Mouse (Mus musculus) adrenal gland, postnatal 36 days (tissue): ENCODE results near the gene Kdelr1. TPM values are rescaled to one million over a fixed set of nuclear protein-coding genes. Genes with fewer than 3 reads are reported as not detected.

ENCODE experiments used
- DNase-seq, 2 experiments: peaks; one replicate each; pipeline ENCODE4 v3.0.0; 2021; ENCODE audit warnings: mixed read lengths in 1 of 2
- total RNA-seq, 2 experiments: library from RNA; stranded (reverse); gene quantifications; 2 replicates each; pipeline ENCODE4 v1.2.3; 2021

Kdelr1 gene
- total RNA-seq, 2 experiments from 2014 or later, result 137 to 140 TPM

- DNase-seq, result peak; percentile 91
Observed at GRCm38 (mm10) chr7:45916056-45917003, 43.8 kb downstream of the Kdelr1 start.

GRCm38 (mm10) chr7:45917004-45917704 is 44.6 kb downstream of the Kdelr1 start:
- DNase-seq, result peak; percentile 50 to 53

- DNase-seq, result no peak
Observed at GRCm38 (mm10) chr7:45917926-45918325, 45.4 kb downstream of the Kdelr1 start.

GRCm38 (mm10) chr7:45919083-45919671 is 46.6 kb downstream of the Kdelr1 start:
- peak in 1 of 2 experiments; percentile 42 for DNase-seq

- no peak for DNase-seq
Observed at GRCm38 (mm10) chr7:45919761-45920160, 47.2 kb downstream of the Kdelr1 start.

- DNase-seq, result peak; percentile 87 to 90
Observed at GRCm38 (mm10) chr7:45920583-45921241, 48.1 kb downstream of the Kdelr1 start.

- DNase-seq, result peak; percentile 68 to 83
Observed at GRCm38 (mm10) chr7:45921242-45921621, 48.7 kb downstream of the Kdelr1 start, which contains the start of gene Emp3. Gene Emp3 (minus strand): TSS chr7:45921404.

GRCm38 (mm10) chr7:45921950-45922600 is 49.5 kb downstream of the Kdelr1 start:
- DNase-seq, result no peak

GRCm38 (mm10) chr7:45922928-45923761 is 50.6 kb downstream of the Kdelr1 start:
- DNase-seq, result peak; percentile 95 to 96

- DNase-seq, result peak; percentile 89 to 90
Observed at GRCm38 (mm10) chr7:45923762-45924428, 51.3 kb downstream of the Kdelr1 start, which contains the start of gene Ccdc114. Gene Ccdc114 (plus strand): TSS chr7:45924072.

- DNase-seq, result peak; percentile 45 to 62
Observed at GRCm38 (mm10) chr7:45924429-45924816, 51.9 kb downstream of the Kdelr1 start.

- DNase-seq, result no peak
Observed at GRCm38 (mm10) chr7:45928626-45929295, 56.2 kb downstream of the Kdelr1 start.

- DNase-seq, result no peak
Observed at GRCm38 (mm10) chr7:45929688-45930087, 57.1 kb downstream of the Kdelr1 start.

Other genes starting within 250 kb of the Kdelr1 start
- gene Rasip1, start 245.3 kb upstream of the Kdelr1 start, total RNA-seq, result 10 to 100 TPM; 18.7 to 26.0 TPM
- 10 to 100 TPM in 1 of 2 experiments, 1 to 10 TPM in 1; 3.0 to 11.0 TPM for gene Mamstr, start 232.8 kb upstream of the Kdelr1 start, total RNA-seq
- gene Fut2, start 206.4 kb upstream of the Kdelr1 start, total RNA-seq, result under 1 TPM in 1 of 2 experiments, not detected in 1; 0.17 TPM
- gene Ntn5, start 188.8 kb upstream of the Kdelr1 start, total RNA-seq, result under 1 TPM; 0.23 to 0.83 TPM
- gene Sec1, start 178.4 kb upstream of the Kdelr1 start, total RNA-seq, result under 1 TPM; 0.23 to 0.99 TPM
- gene Car11, start 172.9 kb upstream of the Kdelr1 start, total RNA-seq, result 10 to 100 TPM in 1 of 2 experiments, 1 to 10 TPM in 1; 8.6 to 10.2 TPM
- 100 to 1,000 TPM; 125 to 262 TPM for gene Dbp, start 167.7 kb upstream of the Kdelr1 start, total RNA-seq
- gene Rpl18, start 157.3 kb upstream of the Kdelr1 start, total RNA-seq, result 1,000 to 10,000 TPM; 1,050 to 1,062 TPM
- 10 to 100 TPM; 35.5 to 35.6 TPM for gene Sphk2, start 154.8 kb upstream of the Kdelr1 start, total RNA-seq
- under 1 TPM; 0.36 to 0.46 TPM for gene Fam83e, start 151.6 kb upstream of the Kdelr1 start, total RNA-seq
- gene Spaca4, start 147.0 kb upstream of the Kdelr1 start, total RNA-seq, result not detected
- 1 to 10 TPM; 6.1 to 8.5 TPM for gene Lmtk3, start 89.0 kb upstream of the Kdelr1 start, total RNA-seq
- gene Sult2b1, start 88.1 kb upstream of the Kdelr1 start, total RNA-seq, result 1 to 10 TPM; 1.1 to 1.4 TPM
- 100 to 1,000 TPM; 121 to 125 TPM for gene Cyth2, start 58.2 kb upstream of the Kdelr1 start, total RNA-seq
- under 1 TPM; 0.16 to 0.53 TPM for gene Kcnj14, start 48.0 kb upstream of the Kdelr1 start, total RNA-seq
- gene Grwd1, start 41.8 kb upstream of the Kdelr1 start, total RNA-seq, result 10 to 100 TPM; 27.1 to 36.0 TPM
- 1 to 10 TPM in 1 of 2 experiments, under 1 TPM in 1; 0.63 to 1.2 TPM for gene Grin2d, start 5.6 kb downstream of the Kdelr1 start, total RNA-seq
- under 1 TPM in 1 of 2 experiments, not detected in 1; 0.36 TPM for gene Syngr4, start 23.9 kb downstream of the Kdelr1 start, total RNA-seq
- 10 to 100 TPM; 55.1 to 66.5 TPM for gene Tmem143, start 24.2 kb downstream of the Kdelr1 start, total RNA-seq
- 100 to 1,000 TPM; 264 to 580 TPM for gene Emp3, start 48.6 kb downstream of the Kdelr1 start, total RNA-seq
- gene Ccdc114, start 51.3 kb downstream of the Kdelr1 start, total RNA-seq, result 10 to 100 TPM; 31.8 to 38.9 TPM
- under 1 TPM in 1 of 2 experiments, not detected in 1; 0.60 TPM for gene Abcc6, start 157.5 kb downstream of the Kdelr1 start, total RNA-seq
- 10 to 100 TPM; 67.8 to 69.6 TPM for gene Nomo1, start 160.9 kb downstream of the Kdelr1 start, total RNA-seq
- gene Kcnj11, start 228.0 kb downstream of the Kdelr1 start, total RNA-seq, result 1 to 10 TPM in 1 of 2 experiments, under 1 TPM in 1; 0.86 to 2.3 TPM